Comparison of ENCODE assay signal across 22 mouse cellular contexts in genomic region chr1:192311298-192311697, GRCm38 (mm10).
"Had no signal": no experiment of that assay in that cellular context is flagged by ENCODE, and none has a peak within 500 bp of the region (broad histone marks: within the 10 kb centered on the region; RNA-seq: fewer than 3 reads in every experiment).

No protein-coding gene starts in this region.

- H3K4me3 ChIP-seq: heart, embryonic 10.5 days; heart, embryonic 12.5 days; hindbrain, embryonic 10.5 days; hindbrain, embryonic 12.5 days; limb, embryonic 13.5 days; limb, embryonic 15.5 days; liver, embryonic 12.5 days had no signal

- ATAC-seq: inflammation-experienced regulatory T-cells, adult 6 months had no signal

- H3K9ac ChIP-seq: forebrain, postnatal 0 days; heart, embryonic 12.5 days; hindbrain, embryonic 12.5 days; hindbrain, embryonic 14.5 days; limb, embryonic 13.5 days; limb, embryonic 15.5 days; liver, embryonic 12.5 days had no signal

- H3K4me2 ChIP-seq: heart, embryonic 12.5 days; hindbrain, embryonic 12.5 days; hindbrain, embryonic 14.5 days; limb, embryonic 13.5 days; limb, embryonic 15.5 days; liver, embryonic 12.5 days had no signal

- DNase-seq: forebrain, postnatal 0 days; gastrocnemius, postnatal 25 days; heart, adult 18-20 months; heart, postnatal 14 days; heart, postnatal 4 days; kidney, adult 18-20 months; kidney, adult 8-10 months; kidney, postnatal 10 days; kidney, postnatal 25 days; kidney, postnatal 4 days; layer of hippocampus, adult 9-11 months; layer of hippocampus, postnatal 36 days; left cerebral cortex, postnatal 4 days had no signal

- H3K9me3 ChIP-seq: heart, embryonic 10.5 days; hindbrain, embryonic 10.5 days; limb, embryonic 13.5 days; limb, embryonic 15.5 days; liver, embryonic 12.5 days had no signal

- H3K27me3 ChIP-seq: heart, embryonic 12.5 days; hindbrain, embryonic 12.5 days; limb, embryonic 13.5 days; limb, embryonic 15.5 days; liver, embryonic 12.5 days had no signal

- H3K36me3 ChIP-seq: heart, embryonic 10.5 days; heart, embryonic 12.5 days; hindbrain, embryonic 10.5 days; hindbrain, embryonic 12.5 days; limb, embryonic 13.5 days; limb, embryonic 15.5 days; liver, embryonic 12.5 days had no signal

- H3K27ac ChIP-seq: heart, embryonic 10.5 days; hindbrain, embryonic 10.5 days; hindbrain, embryonic 12.5 days; hindbrain, embryonic 14.5 days; limb, embryonic 13.5 days; limb, embryonic 15.5 days; liver, embryonic 12.5 days had no signal
